Mouse (Mus musculus): Measurements from ENCODE around the gene Ubald2. TPM values are rescaled to one million over a fixed set of nuclear protein-coding genes. Genes with fewer than 3 reads are reported as not detected.
"Not testable (repeated sequence)": the region's sequence is repeated elsewhere in the genome, so short reads cannot be mapped to it uniquely, and the experiment has no call there.

Ubald2 gene
- polyA plus RNA-seq, 1 experiment from 2014 or later: 77.5 TPM

DNA sequence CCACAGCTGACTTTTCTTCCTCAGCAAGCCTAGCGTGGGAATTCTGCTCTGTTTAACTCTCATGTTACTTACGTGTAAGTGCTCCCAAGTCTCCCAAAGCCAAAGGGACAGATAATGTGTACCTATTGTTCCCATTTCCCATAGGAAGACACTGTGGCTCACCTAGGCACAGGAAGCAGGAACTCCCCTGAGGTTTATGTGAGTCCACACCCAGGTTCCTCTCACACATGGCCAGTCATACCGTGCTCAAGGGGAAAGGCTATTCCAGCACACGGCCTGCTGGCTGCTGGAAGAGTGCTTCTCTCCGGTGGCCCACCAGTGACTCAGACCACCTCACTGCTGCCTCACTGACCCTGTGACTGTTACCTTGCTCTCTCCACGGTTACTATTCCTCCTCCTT lies 12.8 kb upstream of the Ubald2 start:
- H3K4me1 ChIP-seq (ENCODE audit: control insufficient read depth, insufficient read depth, low read length): no peaks in the 10 kb centered on the region
- WGBS: 81% methylated on average over 6 of the region's 6 CpGs
- H3K27ac ChIP-seq (replicated peaks; ENCODE audit: low read depth, low read length): no peak overlapping the region
- ATAC-seq (ENCODE audit: low FRiP score, low TSS enrichment): no peak
- no peaks in the 10 kb centered on the region for H3K36me3 ChIP-seq (ENCODE audit: control insufficient read depth, insufficient read depth, low read length)
- no peak overlapping the region for H3K4me2 ChIP-seq (ENCODE audit: low read length)
- H3K27me3 ChIP-seq (ENCODE audit: control insufficient read depth, insufficient read depth, low read length): no peaks in the 10 kb centered on the region
- H3K9me3 ChIP-seq (ENCODE audit: control insufficient read depth, low read length): no peaks in the 10 kb centered on the region
- H3K9ac ChIP-seq (replicated peaks; ENCODE audit: low read length): no peak overlapping the region
- no peak for DNase-seq
- H3K4me3 ChIP-seq (replicated peaks; ENCODE audit: low read depth, low read length): no peak overlapping the region

GRCm38 (mm10) chr11:116422562-116422961 lies 11.3 kb upstream of the Ubald2 start:
- Histone ChIP-seq H3K27ac (replicated peaks; ENCODE audit: low read depth, low read length) (no peak overlapping the region), H3K36me3 (ENCODE audit: control insufficient read depth, insufficient read depth, low read length) (no peaks in the 10 kb centered on the region), H3K4me3 (replicated peaks; ENCODE audit: low read depth, low read length) (no peak overlapping the region), H3K27me3 (ENCODE audit: control insufficient read depth, insufficient read depth, low read length) (no peaks in the 10 kb centered on the region), H3K9ac (replicated peaks; ENCODE audit: low read length) (no peak overlapping the region), H3K4me2 (ENCODE audit: low read length) (no peak overlapping the region), H3K4me1 (ENCODE audit: control insufficient read depth, insufficient read depth, low read length) (no peaks in the 10 kb centered on the region), H3K9me3 (ENCODE audit: control insufficient read depth, low read length) (no peaks in the 10 kb centered on the region)
- WGBS: 78% methylated on average over 2 of the region's 2 CpGs
- ATAC-seq (ENCODE audit: low FRiP score, low TSS enrichment) (no peak), DNase-seq (no peak)

- Histone ChIP-seq H3K4me2 (ENCODE audit: low read length) (no peak overlapping the region), H3K4me3 (replicated peaks; ENCODE audit: low read depth, low read length) (no peak overlapping the region), H3K27ac (replicated peaks; ENCODE audit: low read depth, low read length) (no peak overlapping the region), H3K4me1 (ENCODE audit: control insufficient read depth, insufficient read depth, low read length) (no peaks in the 10 kb centered on the region), H3K36me3 (ENCODE audit: control insufficient read depth, insufficient read depth, low read length) (no peaks in the 10 kb centered on the region), H3K9ac (replicated peaks; ENCODE audit: low read length) (no peak overlapping the region), H3K9me3 (ENCODE audit: control insufficient read depth, low read length) (no peaks in the 10 kb centered on the region), H3K27me3 (ENCODE audit: control insufficient read depth, insufficient read depth, low read length) (no peaks in the 10 kb centered on the region)
- ATAC-seq (ENCODE audit: low FRiP score, low TSS enrichment) (no peak), DNase-seq (no peak)
- 83% methylated on average over 6 of the region's 6 CpGs for WGBS
These were observed 10.7 kb upstream of the Ubald2 start for GRCm38 (mm10) chr11:116423214-116423613.

- H3K27me3 ChIP-seq (ENCODE audit: control insufficient read depth, insufficient read depth, low read length): no peaks in the 10 kb centered on the region
- no peaks in the 10 kb centered on the region for H3K9me3 ChIP-seq (ENCODE audit: control insufficient read depth, low read length)
- no peak for DNase-seq
- no peak overlapping the region for H3K9ac ChIP-seq (replicated peaks; ENCODE audit: low read length)
- WGBS: 86% methylated on average over 10 of the region's 10 CpGs
- ATAC-seq (ENCODE audit: low FRiP score, low TSS enrichment): no peak
- H3K36me3 ChIP-seq (ENCODE audit: control insufficient read depth, insufficient read depth, low read length): no peaks in the 10 kb centered on the region
- no peak overlapping the region for H3K4me2 ChIP-seq (ENCODE audit: low read length)
- H3K27ac ChIP-seq (replicated peaks; ENCODE audit: low read depth, low read length): no peak overlapping the region
- H3K4me1 ChIP-seq (ENCODE audit: control insufficient read depth, insufficient read depth, low read length): no peaks in the 10 kb centered on the region
- no peak overlapping the region for H3K4me3 ChIP-seq (replicated peaks; ENCODE audit: low read depth, low read length)
These were observed 9.9 kb upstream of the Ubald2 start for GRCm38 (mm10) chr11:116423782-116424620.

DNA sequence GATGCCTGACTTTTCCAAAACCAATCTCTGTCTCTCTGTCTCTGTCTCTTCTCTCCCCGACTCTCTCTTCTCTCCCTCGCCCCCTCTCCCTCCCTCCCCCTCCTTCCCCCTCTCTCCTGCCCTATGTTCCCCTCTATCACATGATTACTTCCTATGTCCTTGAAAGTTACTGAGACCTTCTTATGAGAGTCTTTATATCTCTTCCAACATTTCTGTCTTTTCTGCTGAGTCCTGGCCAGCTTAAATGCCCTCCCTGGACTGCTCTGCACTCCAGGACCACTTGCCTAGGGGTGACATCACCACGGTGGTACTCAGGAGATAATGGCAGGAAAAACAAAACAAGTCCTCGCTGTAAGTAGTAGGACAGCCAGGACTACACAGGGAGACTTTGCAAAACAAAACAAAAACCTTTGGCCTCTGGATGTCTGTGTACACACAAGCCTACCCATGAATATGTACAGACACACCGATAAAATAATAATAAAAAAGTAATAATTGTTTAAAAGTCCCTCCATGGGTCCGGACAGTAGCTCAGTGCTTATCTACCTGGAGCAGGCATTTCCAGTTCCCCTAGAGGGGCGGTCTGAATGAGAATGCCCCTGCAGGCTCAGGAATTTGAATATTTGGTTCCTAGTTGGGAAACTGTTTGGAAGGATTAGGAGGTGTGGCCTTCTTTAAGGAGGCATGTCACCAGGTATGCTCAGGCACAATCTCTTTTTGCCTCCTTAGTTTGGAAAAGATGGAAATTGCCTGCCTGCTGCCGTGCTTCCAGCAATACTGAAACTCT lies 9.1 kb upstream of the Ubald2 start:
- ATAC-seq (ENCODE audit: low FRiP score, low TSS enrichment) (no peak), DNase-seq (no peak)
- Histone ChIP-seq H3K9me3 (ENCODE audit: control insufficient read depth, low read length) (no peaks in the 10 kb centered on the region), H3K4me2 (ENCODE audit: low read length) (no peak overlapping the region), H3K4me3 (replicated peaks; ENCODE audit: low read depth, low read length) (no peak overlapping the region), H3K4me1 (ENCODE audit: control insufficient read depth, insufficient read depth, low read length) (no peaks in the 10 kb centered on the region), H3K9ac (replicated peaks; ENCODE audit: low read length) (no peak overlapping the region), H3K27me3 (ENCODE audit: control insufficient read depth, insufficient read depth, low read length) (no peaks in the 10 kb centered on the region), H3K36me3 (ENCODE audit: control insufficient read depth, insufficient read depth, low read length) (no peaks in the 10 kb centered on the region), H3K27ac (replicated peaks; ENCODE audit: low read depth, low read length) (no peak overlapping the region)
- WGBS: 57% methylated on average over 8 of the region's 8 CpGs

GRCm38 (mm10) chr11:116426328-116426727 lies 7.6 kb upstream of the Ubald2 start:
- not testable (repeated sequence) for H3K4me1 ChIP-seq (ENCODE audit: control insufficient read depth, insufficient read depth, low read length); H3K9me3 ChIP-seq (ENCODE audit: control insufficient read depth, low read length); H3K27ac ChIP-seq (replicated peaks; ENCODE audit: low read depth, low read length); H3K4me3 ChIP-seq (replicated peaks; ENCODE audit: low read depth, low read length); DNase-seq; H3K9ac ChIP-seq (replicated peaks; ENCODE audit: low read length); H3K4me2 ChIP-seq (ENCODE audit: low read length); H3K27me3 ChIP-seq (ENCODE audit: control insufficient read depth, insufficient read depth, low read length); ATAC-seq (ENCODE audit: low FRiP score, low TSS enrichment); H3K36me3 ChIP-seq (ENCODE audit: control insufficient read depth, insufficient read depth, low read length)
- WGBS: 89% methylated on average over 11 of the region's 11 CpGs

GRCm38 (mm10) chr11:116426852-116427575 lies 6.9 kb upstream of the Ubald2 start:
- H3K4me3 ChIP-seq (replicated peaks; ENCODE audit: low read depth, low read length): no peak overlapping the region
- H3K4me2 ChIP-seq (ENCODE audit: low read length): no peak overlapping the region
- no peak overlapping the region for H3K27ac ChIP-seq (replicated peaks; ENCODE audit: low read depth, low read length)
- H3K9ac ChIP-seq (replicated peaks; ENCODE audit: low read length): no peak overlapping the region
- ATAC-seq (ENCODE audit: low FRiP score, low TSS enrichment): no peak
- H3K4me1 ChIP-seq (ENCODE audit: control insufficient read depth, insufficient read depth, low read length): no peaks in the 10 kb centered on the region
- WGBS: 84% methylated on average over 6 of the region's 6 CpGs
- H3K27me3 ChIP-seq (ENCODE audit: control insufficient read depth, insufficient read depth, low read length): no peaks in the 10 kb centered on the region
- no peak for DNase-seq
- no peaks in the 10 kb centered on the region for H3K9me3 ChIP-seq (ENCODE audit: control insufficient read depth, low read length)
- H3K36me3 ChIP-seq (ENCODE audit: control insufficient read depth, insufficient read depth, low read length): no peaks in the 10 kb centered on the region

DNA sequence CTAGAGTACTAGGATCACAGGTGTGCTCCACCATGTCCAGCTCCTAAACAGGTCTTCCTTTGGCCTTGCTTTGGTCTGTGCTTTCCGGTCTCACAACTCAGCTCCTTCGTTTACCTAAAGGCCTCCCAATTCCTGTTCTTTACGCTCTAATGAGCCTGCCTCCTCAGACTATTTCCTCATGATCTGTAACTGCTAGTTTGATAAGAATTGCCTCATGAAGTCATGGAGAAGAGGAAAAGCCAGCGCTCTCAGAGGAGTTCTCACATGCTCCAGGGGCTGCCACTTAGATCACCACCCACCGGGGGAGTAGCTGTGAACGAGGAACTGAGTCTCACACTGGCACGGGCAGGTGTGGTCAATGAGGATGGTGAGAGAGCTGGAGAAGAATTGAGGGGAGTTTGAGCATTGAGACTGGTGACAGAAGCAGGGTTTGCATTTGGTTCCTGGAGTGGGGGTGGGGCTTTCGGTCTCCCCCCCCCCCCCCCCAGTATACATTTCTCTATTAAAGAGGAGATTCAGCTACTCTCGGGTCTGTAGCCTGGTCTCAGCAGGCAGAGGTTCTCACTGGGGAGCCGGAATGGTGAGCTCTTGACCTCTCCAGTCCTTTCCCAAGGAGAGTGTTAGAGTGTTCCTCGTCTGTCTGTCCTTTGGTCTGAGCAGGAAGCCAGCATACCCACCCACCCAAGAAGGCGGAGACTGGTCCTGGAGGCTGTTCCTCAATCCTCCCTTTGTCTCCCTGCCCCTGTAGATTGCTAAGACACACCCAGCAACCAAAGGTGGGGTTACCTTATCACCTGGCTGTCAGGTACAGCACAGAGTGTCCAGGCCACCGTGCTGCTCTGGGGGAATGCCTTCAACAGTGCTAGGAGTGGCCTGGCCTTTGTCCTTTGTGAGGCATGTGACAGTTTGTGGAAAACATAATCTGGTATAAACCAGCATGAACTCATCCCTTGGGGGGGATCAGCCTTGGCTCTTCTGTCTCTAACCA lies 4.7 kb upstream of the Ubald2 start:
- no peak for DNase-seq
- Histone ChIP-seq H3K9me3 (ENCODE audit: control insufficient read depth, low read length) (no peaks in the 10 kb centered on the region), H3K36me3 (ENCODE audit: control insufficient read depth, insufficient read depth, low read length) (no peaks in the 10 kb centered on the region), H3K9ac (replicated peaks; ENCODE audit: low read length) (no peak overlapping the region), H3K4me2 (ENCODE audit: low read length) (no peak overlapping the region), H3K4me3 (replicated peaks; ENCODE audit: low read depth, low read length) (no peak overlapping the region), H3K4me1 (ENCODE audit: control insufficient read depth, insufficient read depth, low read length) (no peaks in the 10 kb centered on the region), H3K27me3 (ENCODE audit: control insufficient read depth, insufficient read depth, low read length) (no peaks in the 10 kb centered on the region), H3K27ac (replicated peaks; ENCODE audit: low read depth, low read length) (no peak overlapping the region)
- WGBS: 58% methylated on average over 13 of the region's 13 CpGs
- no peak for ATAC-seq (ENCODE audit: low FRiP score, low TSS enrichment)
